Mouse (Mus musculus): Measurements from ENCODE around the gene Pidd1. TPM values are rescaled to one million over a fixed set of nuclear protein-coding genes. Genes with fewer than 3 reads are reported as not detected.
A peak's percentile ranks its signal among the peaks of the same experiment; 100 is the strongest.

Pidd1 gene
- 1.9 TPM for polyA plus RNA-seq (2012; fragmentation: generic; extraction: Trizol)

DNA sequence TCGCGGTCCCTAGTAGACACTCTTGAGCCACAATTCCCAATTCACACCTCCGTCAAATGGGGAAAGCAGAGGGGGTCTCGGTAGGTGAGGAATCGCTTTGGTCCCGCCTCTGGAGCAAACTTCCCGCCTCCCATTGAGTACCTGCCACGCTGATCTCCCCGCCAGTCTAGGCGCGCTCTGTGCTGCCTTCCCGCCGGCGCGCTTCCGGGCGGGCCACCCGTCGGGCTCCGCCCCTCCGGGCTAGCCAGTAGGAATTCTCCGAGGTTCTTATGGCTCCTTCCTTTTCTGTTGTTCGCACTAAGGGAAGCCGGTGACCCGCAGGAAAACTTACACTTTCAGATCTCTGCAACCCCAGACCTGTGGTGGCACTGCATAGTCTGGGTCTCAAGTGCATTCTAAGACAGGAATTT, at the start of gene Pidd1:
Gene Pidd1, minus strand, starts transcription at position 198 of the 410 bp plus-strand sequence.
- no peak within 1 kb of the TSS for H3ac ChIP-seq (ENCODE audit: control insufficient read depth, insufficient read length)
- H3K4me2 ChIP-seq (ENCODE audit: low read depth) = peak within 1 kb of the TSS; percentile 99
- TF ChIP-seq POLR2AphosphoS2 (IDR thresholded peaks at IDR 0.05; ENCODE audit: insufficient read length, low read depth) (peak; percentile 63), REST (IDR thresholded peaks at IDR 0.05; ENCODE audit: insufficient read depth, insufficient read length) (no peak), CEBPB (IDR thresholded peaks at IDR 0.05; ENCODE audit: insufficient read depth, poor library complexity, severe bottlenecking) (no peak), USF1 (IDR thresholded peaks at IDR 0.05; ENCODE audit: low read depth) (no peak), POLR2A (IDR thresholded peaks at IDR 0.05; ENCODE audit: insufficient read length, low read depth) (peak; percentile 54), E2F4 (IDR thresholded peaks at IDR 0.05; ENCODE audit: insufficient read depth) (peak; percentile 79), TCF12 (IDR thresholded peaks at IDR 0.05; ENCODE audit: insufficient read depth, poor library complexity, severe bottlenecking) (no peak), MYOD1 (IDR thresholded peaks at IDR 0.05; ENCODE audit: control insufficient read depth in 1 of 3, insufficient read length in 2 of 3, low read depth in 2 of 3) (no peak)
- no peaks in the 10 kb centered on the region for H3K27me3 ChIP-seq (ENCODE audit: control insufficient read depth, insufficient read depth, insufficient read length)
- peaks cover 14% of the 10 kb centered on the region for H3K79me2 ChIP-seq (ENCODE audit: control insufficient read depth, insufficient read depth)
- H3K36me3 ChIP-seq (ENCODE audit: control insufficient read depth, insufficient read depth) = peaks cover 5% of the 10 kb centered on the region
- H3K4me3 ChIP-seq = peak within 1 kb of the TSS; percentile 38

DNA sequence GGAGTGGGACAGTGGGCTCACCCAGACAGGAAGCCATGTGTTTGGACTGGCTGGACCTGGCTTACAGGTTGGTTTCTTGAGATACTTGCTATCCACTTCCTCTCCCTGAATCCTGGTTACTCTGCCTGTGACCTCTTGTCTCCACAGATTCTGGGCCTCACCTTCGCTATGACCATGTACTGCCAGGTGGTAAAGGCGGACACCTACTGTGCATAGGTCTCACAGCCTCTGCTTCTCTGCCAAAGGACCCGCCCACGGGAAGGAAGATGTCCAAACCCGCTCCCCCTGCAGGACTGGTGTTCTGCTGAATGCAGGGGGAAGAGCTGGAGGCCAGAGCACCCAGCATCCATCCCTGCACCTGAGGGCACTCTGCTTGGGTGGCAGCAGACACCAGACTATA, 48.9 kb upstream of the Pidd1 start:
- no peak overlapping the region for H3ac ChIP-seq (ENCODE audit: control insufficient read depth, insufficient read length)
- no peaks in the 10 kb centered on the region for H3K27me3 ChIP-seq (ENCODE audit: control insufficient read depth, insufficient read depth, insufficient read length)
- H3K36me3 ChIP-seq (ENCODE audit: control insufficient read depth, insufficient read depth) = no peaks in the 10 kb centered on the region
- no peak overlapping the region for H3K4me3 ChIP-seq
- no peak overlapping the region for H3K4me2 ChIP-seq (ENCODE audit: low read depth)
- no peak for TF ChIP-seq TCF12 (IDR thresholded peaks at IDR 0.05; ENCODE audit: insufficient read depth, poor library complexity, severe bottlenecking)
- TF ChIP-seq POLR2AphosphoS2 (IDR thresholded peaks at IDR 0.05; ENCODE audit: insufficient read length, low read depth) = peak; percentile 27
- H3K79me2 ChIP-seq (ENCODE audit: control insufficient read depth, insufficient read depth) = no peaks in the 10 kb centered on the region

DNA sequence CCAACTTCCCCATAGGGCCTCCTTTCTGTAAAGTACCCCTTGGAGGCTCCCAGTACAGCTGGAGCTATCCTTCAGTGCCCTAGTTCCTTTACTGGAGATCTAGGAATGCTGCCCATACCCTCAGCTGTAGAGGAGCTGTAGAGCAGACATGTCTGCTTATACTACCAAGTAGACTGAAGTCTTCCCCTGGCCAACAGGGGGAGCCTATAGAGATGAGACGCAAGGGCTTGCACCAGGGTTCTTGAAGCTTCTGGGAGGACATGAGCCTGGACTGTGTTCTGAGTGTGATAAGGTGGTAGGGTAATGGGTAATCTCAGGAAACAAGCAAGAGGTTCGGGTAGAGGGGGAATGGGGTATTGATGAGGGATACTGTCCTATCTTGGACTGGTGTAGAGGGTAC, 47.3 kb upstream of the Pidd1 start:
- H3ac ChIP-seq (ENCODE audit: control insufficient read depth, insufficient read length) = no peak overlapping the region
- no peak for TF ChIP-seq MYOD1 (IDR thresholded peaks at IDR 0.05; ENCODE audit: control insufficient read depth in 1 of 3, insufficient read length in 2 of 3, low read depth in 2 of 3)
- no peak for TF ChIP-seq CEBPB (IDR thresholded peaks at IDR 0.05; ENCODE audit: insufficient read depth, poor library complexity, severe bottlenecking)
- TF ChIP-seq REST (IDR thresholded peaks at IDR 0.05; ENCODE audit: insufficient read depth, insufficient read length) = no peak
- no peak for TF ChIP-seq POLR2A (IDR thresholded peaks at IDR 0.05; ENCODE audit: insufficient read length, low read depth)
- no peak for TF ChIP-seq E2F4 (IDR thresholded peaks at IDR 0.05; ENCODE audit: insufficient read depth)
- TF ChIP-seq MAX (IDR thresholded peaks at IDR 0.05; ENCODE audit: low read depth) = no peak
- H3K4me3 ChIP-seq = no peak overlapping the region
- H3K4me2 ChIP-seq (ENCODE audit: low read depth) = no peak overlapping the region
- no peaks in the 10 kb centered on the region for H3K27me3 ChIP-seq (ENCODE audit: control insufficient read depth, insufficient read depth, insufficient read length)
- no peaks in the 10 kb centered on the region for H3K79me2 ChIP-seq (ENCODE audit: control insufficient read depth, insufficient read depth)
- H3K36me3 ChIP-seq (ENCODE audit: control insufficient read depth, insufficient read depth) = peaks cover 3% of the 10 kb centered on the region

DNA sequence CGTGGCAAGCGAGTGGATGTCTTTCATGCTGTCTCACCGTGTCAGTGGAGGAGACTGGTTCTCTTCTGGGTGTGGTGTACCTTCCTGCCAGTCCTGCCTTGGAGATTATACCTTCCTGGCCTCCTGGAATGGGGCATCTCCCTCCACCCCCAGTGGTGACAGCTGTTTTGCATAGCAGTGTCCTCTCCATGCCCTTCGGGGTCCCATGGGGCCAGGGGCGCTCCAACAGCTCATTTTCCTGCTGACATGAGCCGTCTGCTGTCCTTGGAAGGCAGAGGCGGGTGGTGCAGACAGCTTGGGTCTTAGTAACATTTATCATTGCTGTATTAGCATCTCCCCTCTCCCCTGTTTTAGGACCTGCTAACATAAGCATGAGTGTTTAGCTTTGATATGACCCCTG, 43.3 kb upstream of the Pidd1 start:
- H3K36me3 ChIP-seq (ENCODE audit: control insufficient read depth, insufficient read depth) = peaks cover 4% of the 10 kb centered on the region
- TF ChIP-seq POLR2AphosphoS2 (IDR thresholded peaks at IDR 0.05; ENCODE audit: insufficient read length, low read depth) (no peak), CEBPB (IDR thresholded peaks at IDR 0.05; ENCODE audit: insufficient read depth, poor library complexity, severe bottlenecking) (no peak), REST (IDR thresholded peaks at IDR 0.05; ENCODE audit: insufficient read depth, insufficient read length) (no peak), TCF12 (IDR thresholded peaks at IDR 0.05; ENCODE audit: insufficient read depth, poor library complexity, severe bottlenecking) (no peak), SRF (IDR thresholded peaks at IDR 0.05; ENCODE audit: control insufficient read depth, insufficient read length, low read depth) (no peak), MYOD1 (IDR thresholded peaks at IDR 0.05; ENCODE audit: control insufficient read depth in 1 of 3, insufficient read length in 2 of 3, low read depth in 2 of 3) (no peak), TCF3 (IDR thresholded peaks at IDR 0.05; ENCODE audit: insufficient read length, low read depth) (no peak), MYOG (IDR thresholded peaks at IDR 0.05; ENCODE audit: control insufficient read depth in 1 of 3, insufficient read depth in 1 of 3, insufficient read length in 2 of 3, low read depth in 2 of 3) (no peak), USF1 (IDR thresholded peaks at IDR 0.05; ENCODE audit: low read depth) (no peak), E2F4 (IDR thresholded peaks at IDR 0.05; ENCODE audit: insufficient read depth) (no peak), POLR2A (IDR thresholded peaks at IDR 0.05; ENCODE audit: insufficient read length, low read depth) (no peak), MAX (IDR thresholded peaks at IDR 0.05; ENCODE audit: low read depth) (no peak)
- no peak overlapping the region for H3K4me3 ChIP-seq
- peaks cover 4% of the 10 kb centered on the region for H3K79me2 ChIP-seq (ENCODE audit: control insufficient read depth, insufficient read depth)
- no peak overlapping the region for H3ac ChIP-seq (ENCODE audit: control insufficient read depth, insufficient read length)
- H3K27me3 ChIP-seq (ENCODE audit: control insufficient read depth, insufficient read depth, insufficient read length) = no peaks in the 10 kb centered on the region
- no peak overlapping the region for H3K4me2 ChIP-seq (ENCODE audit: low read depth)

DNA sequence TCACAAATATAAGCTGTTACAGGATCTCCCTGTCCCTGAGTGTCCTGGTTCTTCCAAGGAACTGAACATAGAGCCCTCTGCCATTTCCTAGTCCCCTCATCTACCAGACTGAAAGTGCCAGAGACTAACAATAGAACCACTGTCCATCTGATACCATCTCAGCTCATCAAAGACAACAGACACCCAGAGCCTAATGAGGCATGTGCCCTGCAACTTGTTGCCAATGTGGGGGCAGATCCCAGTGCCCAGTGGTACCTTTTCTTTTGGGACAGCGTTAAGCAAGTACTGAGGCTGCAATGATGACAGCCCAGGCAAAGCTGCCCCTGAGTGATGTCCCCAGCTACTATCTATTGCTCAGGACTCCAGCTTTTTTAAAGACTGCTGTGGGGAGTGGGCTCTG, 42.4 kb upstream of the Pidd1 start:
- no peak overlapping the region for H3K4me3 ChIP-seq
- H3K79me2 ChIP-seq (ENCODE audit: control insufficient read depth, insufficient read depth) = peaks cover 8% of the 10 kb centered on the region
- peaks cover 4% of the 10 kb centered on the region for H3K36me3 ChIP-seq (ENCODE audit: control insufficient read depth, insufficient read depth)
- no peak overlapping the region for H3K4me2 ChIP-seq (ENCODE audit: low read depth)
- no peaks in the 10 kb centered on the region for H3K27me3 ChIP-seq (ENCODE audit: control insufficient read depth, insufficient read depth, insufficient read length)
- no peak for TF ChIP-seq E2F4 (IDR thresholded peaks at IDR 0.05; ENCODE audit: insufficient read depth)
- TF ChIP-seq USF1 (IDR thresholded peaks at IDR 0.05; ENCODE audit: low read depth) = no peak
- TF ChIP-seq MAX (IDR thresholded peaks at IDR 0.05; ENCODE audit: low read depth) = no peak
- no peak for TF ChIP-seq POLR2A (IDR thresholded peaks at IDR 0.05; ENCODE audit: insufficient read length, low read depth)
- no peak for TF ChIP-seq TCF12 (IDR thresholded peaks at IDR 0.05; ENCODE audit: insufficient read depth, poor library complexity, severe bottlenecking)
- TF ChIP-seq TCF3 (IDR thresholded peaks at IDR 0.05; ENCODE audit: insufficient read length, low read depth) = no peak
- no peak for TF ChIP-seq CEBPB (IDR thresholded peaks at IDR 0.05; ENCODE audit: insufficient read depth, poor library complexity, severe bottlenecking)
- no peak for TF ChIP-seq SRF (IDR thresholded peaks at IDR 0.05; ENCODE audit: control insufficient read depth, insufficient read length, low read depth)
- TF ChIP-seq MYOG (IDR thresholded peaks at IDR 0.05; ENCODE audit: control insufficient read depth in 1 of 3, insufficient read depth in 1 of 3, insufficient read length in 2 of 3, low read depth in 2 of 3) = no peak
- TF ChIP-seq REST (IDR thresholded peaks at IDR 0.05; ENCODE audit: insufficient read depth, insufficient read length) = no peak
- TF ChIP-seq MYOD1 (IDR thresholded peaks at IDR 0.05; ENCODE audit: control insufficient read depth in 1 of 3, insufficient read length in 2 of 3, low read depth in 2 of 3) = no peak
- no peak for TF ChIP-seq POLR2AphosphoS2 (IDR thresholded peaks at IDR 0.05; ENCODE audit: insufficient read length, low read depth)
- no peak overlapping the region for H3ac ChIP-seq (ENCODE audit: control insufficient read depth, insufficient read length)
